Mouse (Mus musculus): ENCODE results near the gene Zfp764. TPM values are rescaled to one million over a fixed set of nuclear protein-coding genes. Genes with fewer than 3 reads are reported as not detected.
A peak's percentile ranks its signal among the peaks of the same experiment; 100 is the strongest.
"Not testable (repeated sequence)": the region's sequence is repeated elsewhere in the genome, so short reads cannot be mapped to it uniquely, and the experiment has no call there.

Gene Zfp764
- 6.0 and 6.7 TPM in 2 replicates for polyA plus RNA-seq (2015; fragmentation: Nextera tagmentation; extraction: Ambion mirVana)

- H3K4me3 ChIP-seq (ENCODE audit: low read depth, low read length), result peak within 1 kb of the TSS; percentile 55
- DNase-seq (ENCODE audit: low spot score) (peak; percentile 92), ATAC-seq (peak; percentile 97)
- TF ChIP-seq EP300 (IDR thresholded peaks at IDR 0.05) (0 out of 2 replicates have a peak, but pooled peaks have one; percentile 19), CTCF (IDR thresholded peaks at IDR 0.05) (peak; percentile 87)
- 4% methylated on average over 40 of the region's 40 CpGs for WGBS
- H3K27me3 ChIP-seq (replicated peaks; ENCODE audit: insufficient read depth, low read length); H3K4me1 ChIP-seq (ENCODE audit: insufficient read depth, low read depth, low read length); H3K9me3 ChIP-seq (ENCODE audit: low read length); H3K36me3 ChIP-seq (ENCODE audit: insufficient read depth, low read length): not testable (repeated sequence)
- peak within 1 kb of the TSS; percentile 79 for H3K4me2 ChIP-seq (replicated peaks; ENCODE audit: low read depth, low read length)
- peak within 1 kb of the TSS; percentile 68 for H3K9ac ChIP-seq (replicated peaks; ENCODE audit: low read depth)
- peak within 1 kb of the TSS; percentile 66; the same call in 1 of the 2 replicates for H3K27ac ChIP-seq (ENCODE audit: low read length)
Measured at GRCm38 (mm10) chr7:127406002-127406987, at the start of gene Zfp764. Gene Zfp764 (minus strand): TSS chr7:127406822.

- Histone ChIP-seq H3K27ac (ENCODE audit: low read length) (no peak overlapping the region), H3K4me2 (replicated peaks; ENCODE audit: low read depth, low read length) (no peak overlapping the region), H3K27me3 (replicated peaks; ENCODE audit: insufficient read depth, low read length) (no peaks in the 10 kb centered on the region), H3K4me1 (ENCODE audit: insufficient read depth, low read depth, low read length) (no peaks in the 10 kb centered on the region), H3K9me3 (ENCODE audit: low read length) (no peaks in the 10 kb centered on the region), H3K36me3 (ENCODE audit: insufficient read depth, low read length) (0 out of 2 replicates have a peak, but pooled peaks cover 5% of the 10 kb centered on the region), H3K9ac (replicated peaks; ENCODE audit: low read depth) (no peak overlapping the region), H3K4me3 (ENCODE audit: low read depth, low read length) (no peak overlapping the region)
- no peak for DNase-seq (ENCODE audit: low spot score)
- TF ChIP-seq CTCF (IDR thresholded peaks at IDR 0.05), result no peak
- no peak for TF ChIP-seq EP300 (IDR thresholded peaks at IDR 0.05)
- ATAC-seq, result no peak
- WGBS, result 88% methylated on average over 7 of the region's 7 CpGs
Measured at GRCm38 (mm10) chr7:127454905-127455304, 48.3 kb upstream of the Zfp764 start.

DNA sequence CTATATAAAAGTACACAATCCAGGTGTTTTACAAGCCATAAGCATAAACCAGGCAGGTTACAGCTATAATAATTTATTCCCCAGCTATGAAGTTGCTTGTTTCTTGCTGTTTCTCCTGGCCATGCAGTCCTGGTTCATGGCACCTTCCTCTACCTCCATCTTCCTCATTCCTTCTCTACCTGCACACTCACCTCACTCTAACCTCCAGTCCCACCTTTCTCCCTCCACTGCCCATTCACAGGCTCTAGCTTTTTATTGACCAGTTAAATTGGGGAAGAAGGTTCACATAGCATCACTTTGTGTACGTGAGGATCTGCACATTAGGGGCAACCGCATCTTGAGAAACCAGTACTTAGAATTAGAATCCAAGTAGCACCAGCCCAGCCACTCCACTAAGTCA is 46.4 kb upstream of the Zfp764 start:
- Histone ChIP-seq H3K27ac (ENCODE audit: low read length) (no peak overlapping the region), H3K4me3 (ENCODE audit: low read depth, low read length) (no peak overlapping the region), H3K9ac (replicated peaks; ENCODE audit: low read depth) (no peak overlapping the region), H3K36me3 (ENCODE audit: insufficient read depth, low read length) (0 out of 2 replicates have a peak, but pooled peaks cover 5% of the 10 kb centered on the region), H3K27me3 (replicated peaks; ENCODE audit: insufficient read depth, low read length) (no peaks in the 10 kb centered on the region), H3K4me2 (replicated peaks; ENCODE audit: low read depth, low read length) (no peak overlapping the region), H3K4me1 (ENCODE audit: insufficient read depth, low read depth, low read length) (peaks cover 7% of the 10 kb centered on the region; the same call in 1 of the 2 replicates), H3K9me3 (ENCODE audit: low read length) (no peaks in the 10 kb centered on the region)
- DNase-seq (ENCODE audit: low spot score), result no peak
- no peak for ATAC-seq
- TF ChIP-seq CTCF (IDR thresholded peaks at IDR 0.05), result no peak
- no peak for TF ChIP-seq EP300 (IDR thresholded peaks at IDR 0.05)
- 91% methylated on average over 2 of the region's 2 CpGs for WGBS

DNA sequence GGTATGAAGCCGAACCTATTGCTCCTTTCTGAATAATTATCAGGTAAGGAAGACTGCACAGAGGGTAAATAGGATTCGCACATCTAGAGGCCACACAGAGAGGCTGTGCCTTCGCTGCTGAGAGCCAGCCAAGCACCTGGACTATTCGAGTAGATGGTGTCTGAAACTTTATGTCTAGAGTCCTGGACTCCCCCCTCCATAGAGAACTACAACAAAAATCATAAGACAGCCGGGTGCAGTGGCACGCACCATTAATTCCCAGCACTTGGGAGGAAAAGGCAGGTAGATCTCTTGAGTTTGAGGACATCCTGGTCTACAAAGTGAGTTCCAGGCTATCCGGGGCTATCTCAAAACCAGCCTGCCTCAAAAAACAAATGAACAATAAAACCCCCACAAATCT is 43.3 kb upstream of the Zfp764 start:
- H3K4me3 ChIP-seq (ENCODE audit: low read depth, low read length), result no peak overlapping the region
- no peaks in the 10 kb centered on the region for H3K36me3 ChIP-seq (ENCODE audit: insufficient read depth, low read length)
- H3K9ac ChIP-seq (replicated peaks; ENCODE audit: low read depth), result no peak overlapping the region
- TF ChIP-seq CTCF (IDR thresholded peaks at IDR 0.05) (no peak), EP300 (IDR thresholded peaks at IDR 0.05) (no peak)
- no peak overlapping the region for H3K27ac ChIP-seq (ENCODE audit: low read length)
- no peaks in the 10 kb centered on the region for H3K27me3 ChIP-seq (replicated peaks; ENCODE audit: insufficient read depth, low read length)
- ATAC-seq (no peak), DNase-seq (ENCODE audit: low spot score) (no peak)
- 0 out of 2 replicates have a peak overlapping the region, but pooled peaks have one; percentile 81 for H3K4me2 ChIP-seq (replicated peaks; ENCODE audit: low read depth, low read length)
- H3K9me3 ChIP-seq (ENCODE audit: low read length), result no peaks in the 10 kb centered on the region
- H3K4me1 ChIP-seq (ENCODE audit: insufficient read depth, low read depth, low read length), result peaks cover 9% of the 10 kb centered on the region; the same call in 1 of the 2 replicates
- WGBS, result 76% methylated on average over 7 of the region's 7 CpGs

GRCm38 (mm10) chr7:127448521-127449300 is 42.1 kb upstream of the Zfp764 start, which contains the start of gene Zfp689:
Gene Zfp689 (minus strand): TSS chr7:127449158.
- 3% methylated on average over 52 of the region's 54 CpGs for WGBS
- H3K9ac ChIP-seq (replicated peaks; ENCODE audit: low read depth), result peak within 1 kb of the TSS; percentile 78
- H3K9me3 ChIP-seq (ENCODE audit: low read length), result no peaks in the 10 kb centered on the region
- TF ChIP-seq EP300 (IDR thresholded peaks at IDR 0.05) (peak; percentile 91), CTCF (IDR thresholded peaks at IDR 0.05) (peak; percentile 33; the same call in 1 of the 2 replicates)
- peak within 1 kb of the TSS; percentile 81 for H3K4me2 ChIP-seq (replicated peaks; ENCODE audit: low read depth, low read length)
- ATAC-seq, result peak; percentile 97
- peak within 1 kb of the TSS; percentile 92 for H3K27ac ChIP-seq (ENCODE audit: low read length)
- H3K4me1 ChIP-seq (ENCODE audit: insufficient read depth, low read depth, low read length), result peaks cover 9% of the 10 kb centered on the region; the same call in 1 of the 2 replicates
- no peaks in the 10 kb centered on the region for H3K27me3 ChIP-seq (replicated peaks; ENCODE audit: insufficient read depth, low read length)
- H3K36me3 ChIP-seq (ENCODE audit: insufficient read depth, low read length), result 0 out of 2 replicates have a peak, but pooled peaks cover 4% of the 10 kb centered on the region
- peak; percentile 97 for DNase-seq (ENCODE audit: low spot score)
- H3K4me3 ChIP-seq (ENCODE audit: low read depth, low read length), result peak within 1 kb of the TSS; percentile 88

All from lung, postnatal 0 days (tissue).